Mouse (Mus musculus) Patski (cell line): ENCODE measurements around the gene Prdm13. TPM values are rescaled to one million over a fixed set of nuclear protein-coding genes. Genes with fewer than 3 reads are reported as not detected.

Experiments
- ATAC-seq: fragments of 100-300 bp; one replicate; pipeline ENCODE4 v1.8.0; 2021
- CTCF ChIA-PET: fragments of 350-600 bp; sonication (Branson Sonifier 250); formaldehyde crosslinking; loops from one replicate; lab custom pipeline; 2022; ENCODE audit warnings: inconsistent platforms; lab: Charles Lee
- POLR2A ChIA-PET: fragments of 350-600 bp; sonication (Branson Sonifier 250); formaldehyde crosslinking; loops from one replicate; lab custom pipeline; 2022; ENCODE audit warnings: antibody characterized with exemption, inconsistent platforms; lab: Charles Lee
- DNase-seq: peaks from one replicate; pipeline ENCODE4 v3.0.0-alpha.2; 2011; ENCODE audit warnings: low read depth, low spot score
- H3K27me3 ChIP-seq: fragments of 371-371 bp; one replicate; pipeline ENCODE4 v1.5.1; 2021
- CTCF ChIP-seq: fragments of 100-300 bp; IDR thresholded peaks from one replicate; pipeline ENCODE4 v1.5.1; 2021
- in situ Hi-C: fragments of 300-500 bp; cut with MboI; formaldehyde crosslinking; loops from 3 replicates; pipeline ENCODE4 v1.11.1; 2018; ENCODE audit warnings: low pct_unique_long_range_greater_than_20kb, mixed read lengths
- polyA plus RNA-seq: library from polyadenylated mRNA; unstranded; gene quantifications from one replicate; pipeline ENCODE4 v1.2.3, GENCODE M21; 2021

Prdm13 gene
- polyA plus RNA-seq, 1 experiment from 2014 or later = not detected

DNA sequence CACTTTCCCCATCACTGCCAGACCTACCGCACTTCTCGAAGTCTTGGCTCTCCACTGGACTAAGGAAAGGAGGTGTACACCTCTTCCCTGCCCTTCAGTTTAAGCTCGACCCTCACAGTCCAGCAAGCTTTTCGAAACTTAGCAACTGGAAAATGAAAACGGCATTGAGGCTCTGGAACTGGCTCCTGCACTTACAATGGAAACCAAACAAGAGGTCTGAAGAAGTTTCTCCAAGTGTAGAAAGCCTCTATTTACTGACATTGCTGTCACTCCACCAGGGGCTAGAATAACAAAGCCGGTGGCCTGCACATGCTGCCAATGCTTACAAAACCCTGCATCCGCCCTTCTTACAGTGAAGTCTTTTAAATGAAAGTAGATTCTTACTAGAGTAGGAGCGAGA, 11.1 kb downstream of the Prdm13 start:
- H3K27me3 ChIP-seq = peaks cover 51% of the 10 kb centered on the region
- ChIA-PET CTCF (interaction anchor here (0.8 kb wide), 1 partner anchor 40 kb away, joined by 3 read pairs; no protein-coding TSS in a partner anchor), POLR2A (no interaction called here)
- TF ChIP-seq CTCF = no peak
- in situ Hi-C loops = no loop called here
- ATAC-seq (no peak), DNase-seq (no peak)

DNA sequence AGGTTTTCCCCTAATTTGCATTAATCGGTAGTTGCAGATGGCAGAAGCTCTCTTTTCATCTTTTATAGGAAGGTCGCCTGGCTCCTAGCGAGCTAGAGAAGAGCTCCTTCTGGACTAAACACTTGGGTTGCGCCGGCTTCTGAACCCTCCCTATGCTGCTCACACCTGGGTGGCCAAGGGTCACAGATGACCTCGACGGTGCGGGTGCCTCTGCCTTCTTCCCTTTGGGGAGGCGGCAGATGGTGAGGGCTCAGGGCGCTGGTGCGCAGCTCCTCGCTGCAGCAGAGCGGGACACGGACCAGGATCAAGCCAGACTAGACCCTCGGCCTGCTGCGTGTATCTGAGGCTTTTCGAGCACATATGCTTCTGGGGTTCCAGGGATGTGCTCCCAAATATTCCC, 11.7 kb downstream of the Prdm13 start:
- no peak for TF ChIP-seq CTCF
- DNase-seq = no peak
- CTCF ChIA-PET = interaction anchor here (0.8 kb wide), 1 partner anchor 39 kb away, joined by 3 read pairs; no protein-coding TSS in a partner anchor
- ATAC-seq = no peak
- H3K27me3 ChIP-seq = peaks cover 51% of the 10 kb centered on the region
- in situ Hi-C loops = no loop called here
- POLR2A ChIA-PET = no interaction called here

DNA sequence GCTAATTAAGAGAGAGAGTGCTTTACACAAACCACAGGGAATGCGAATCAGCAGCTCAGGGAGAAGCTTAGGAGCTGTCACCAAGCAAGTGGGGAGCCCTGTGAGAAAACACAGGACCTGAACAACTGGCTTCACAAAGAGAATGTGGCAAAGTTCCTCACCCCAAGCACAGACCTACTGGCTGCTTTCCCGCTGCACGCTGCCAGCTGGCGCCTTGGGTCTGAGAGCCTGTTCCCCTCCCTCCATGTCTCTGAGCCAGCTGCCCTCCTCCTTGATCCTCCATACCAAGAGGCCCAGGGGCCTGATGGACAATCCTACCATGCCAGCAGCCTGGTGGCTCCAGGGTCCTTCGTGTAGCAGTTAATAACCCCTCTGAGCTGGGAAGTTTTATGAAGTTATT, 19.8 kb downstream of the Prdm13 start:
- TF ChIP-seq CTCF = no peak
- CTCF ChIA-PET = no interaction called here
- ATAC-seq (no peak), DNase-seq (no peak)
- in situ Hi-C loops = no loop called here
- POLR2A ChIA-PET = no interaction called here
- peaks cover 25% of the 10 kb centered on the region for H3K27me3 ChIP-seq

DNA sequence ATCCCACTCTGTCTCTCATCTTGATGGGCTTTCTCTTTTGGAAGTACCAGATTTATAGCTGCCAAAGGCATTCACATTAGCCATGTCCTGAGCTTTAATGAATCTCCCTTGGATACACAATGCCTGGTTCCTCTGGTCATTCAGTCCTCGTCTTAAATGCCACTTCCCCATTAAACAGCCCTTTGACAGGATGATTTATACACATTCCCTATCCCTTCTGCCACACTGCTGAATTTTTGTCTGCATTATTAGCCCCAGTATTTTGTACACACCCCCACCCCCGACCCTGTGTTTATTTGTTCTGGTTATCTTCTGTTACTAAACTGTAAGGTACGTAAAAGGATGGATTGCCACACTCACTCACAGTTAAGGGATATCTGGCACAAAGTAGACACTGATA, 27.6 kb downstream of the Prdm13 start:
- POLR2A ChIA-PET = no interaction called here
- H3K27me3 ChIP-seq = peaks cover 4% of the 10 kb centered on the region
- TF ChIP-seq CTCF = no peak
- in situ Hi-C loops = no loop called here
- ATAC-seq (no peak), DNase-seq (no peak)
- CTCF ChIA-PET = no interaction called here

DNA sequence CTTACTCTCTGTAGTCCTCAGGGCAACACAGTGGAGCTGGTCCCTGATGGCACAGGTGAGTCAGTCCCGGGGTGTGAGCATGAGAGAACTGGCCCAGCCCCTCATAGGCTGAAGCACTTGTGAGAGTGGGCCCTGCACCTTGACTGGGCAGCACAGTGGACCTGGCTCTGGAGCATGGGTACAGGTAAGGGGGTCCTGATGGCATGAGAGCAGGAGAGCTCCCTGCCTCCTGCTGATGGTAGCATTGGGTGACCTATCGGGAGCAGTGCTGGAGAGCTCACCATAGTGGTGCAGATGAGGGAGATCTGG, 56.5 kb downstream of the Prdm13 start:
- ATAC-seq (no peak), DNase-seq (no peak)
- H3K27me3 ChIP-seq = no peaks in the 10 kb centered on the region
- ChIA-PET CTCF (no interaction called here), POLR2A (no interaction called here)
- TF ChIP-seq CTCF = no peak
- in situ Hi-C loops = no loop called here

DNA sequence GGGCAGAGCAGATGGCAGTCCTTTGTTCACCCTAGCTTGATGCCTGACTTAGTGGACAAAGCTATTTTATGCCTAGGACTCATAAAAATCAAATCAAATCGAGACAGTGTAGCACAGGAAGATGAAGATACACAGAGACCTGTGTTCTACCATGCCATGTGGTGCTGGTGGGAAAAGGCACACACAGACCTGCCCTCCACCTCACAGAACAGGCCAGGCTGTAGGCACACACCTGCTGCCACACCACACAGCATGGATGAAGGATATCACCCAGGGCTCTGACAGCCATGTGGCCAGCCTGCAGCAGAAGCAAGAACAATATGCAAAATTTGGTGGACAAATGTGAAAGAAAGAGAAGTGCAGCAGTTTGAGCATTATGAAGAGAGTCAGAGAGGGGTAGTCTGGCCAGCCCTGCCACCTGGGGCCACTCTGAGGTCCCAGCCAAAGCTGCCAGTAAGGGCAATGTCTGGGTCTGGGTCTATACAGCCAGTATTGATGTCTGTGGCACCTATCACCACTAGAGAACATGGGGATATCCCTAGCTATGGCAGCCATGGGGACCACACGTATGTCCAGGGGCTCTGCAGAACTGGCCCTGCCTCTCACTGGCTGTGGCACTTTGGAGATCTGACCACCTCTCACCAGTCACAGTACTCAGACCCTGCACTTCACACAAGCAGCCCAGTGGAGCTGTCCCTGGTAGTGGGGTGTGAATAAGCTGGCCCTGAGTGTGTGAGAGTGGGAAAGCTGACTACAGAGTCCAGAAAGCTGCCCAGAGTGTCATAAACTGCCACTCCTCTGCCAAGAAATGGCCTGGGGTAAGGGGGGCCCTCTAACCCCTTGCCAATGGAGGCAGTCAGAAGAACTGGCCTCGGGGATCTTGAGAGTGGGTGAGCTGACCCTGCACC, 57.1 kb downstream of the Prdm13 start:
- in situ Hi-C loops = no loop called here
- POLR2A ChIA-PET = no interaction called here
- CTCF ChIA-PET = no interaction called here
- no peak for TF ChIP-seq CTCF
- ATAC-seq (no peak), DNase-seq (no peak)
- H3K27me3 ChIP-seq = no peaks in the 10 kb centered on the region

Other genes with a start within 250 kb of the Prdm13 start
- gene Ccnc, start 41.7 kb upstream of the Prdm13 start, polyA plus RNA-seq = 15.8 TPM
- 24.4 TPM for gene Usp45, start 81.2 kb upstream of the Prdm13 start, polyA plus RNA-seq
- gene Tstd3, start 81.2 kb upstream of the Prdm13 start, polyA plus RNA-seq = 12.5 TPM
- 48.3 TPM for gene Pnisr, start 161.6 kb upstream of the Prdm13 start, polyA plus RNA-seq
- 7.3 TPM for gene Coq3, start 193.7 kb upstream of the Prdm13 start, polyA plus RNA-seq
- gene Faxc, start 245.4 kb upstream of the Prdm13 start, polyA plus RNA-seq = 10.8 TPM